Mouse (Mus musculus) fat pad, adult 2 months (tissue): ENCODE data around the gene Trem2.

Source experiments
- DNase-seq: peaks from one replicate; pipeline ENCODE4 v3.0.0-alpha.2; 2011; ENCODE audit warnings: low read depth, low spot score; ENCODE audit errors: extremely low read depth

Trem2 gene

DNA sequence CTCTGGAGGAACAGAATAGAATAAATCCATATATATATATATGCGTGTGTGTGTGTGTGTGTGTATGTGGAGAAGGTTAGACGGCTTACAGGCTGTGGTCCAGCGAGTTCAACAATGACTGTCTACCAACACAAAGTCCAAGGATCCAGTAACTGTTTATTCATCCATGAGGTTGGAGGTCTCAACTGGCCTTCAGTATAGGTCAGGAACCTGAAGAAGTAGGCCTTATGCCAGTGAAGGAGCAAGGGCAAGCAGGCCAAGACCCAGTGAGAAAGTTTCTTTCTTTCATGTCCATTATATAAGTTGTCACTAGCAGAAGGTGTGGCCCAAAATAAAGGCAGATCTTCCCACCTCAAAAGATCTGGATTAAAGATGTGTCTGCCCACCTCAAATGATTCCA is 56.5 kb downstream of the Trem2 start:
- no peak for DNase-seq
